Mouse (Mus musculus) spleen, adult 2 months (tissue): ENCODE measurements around the gene Cdkl4.

Experiments
- CTCF ChIP-seq: fragments of 200-500 bp; IDR thresholded peaks from 2 replicates; pipeline ENCODE4 v1.5.1; 2011; ENCODE audit warnings: mild to moderate bottlenecking, inconsistent platforms; ENCODE audit not compliant: insufficient read depth, insufficient read length, insufficient replicate concordance; ENCODE audit errors: extremely low read depth
- POLR2A ChIP-seq: fragments of 200-500 bp; IDR thresholded peaks from 2 replicates; pipeline ENCODE4 v1.6.1; 2011; ENCODE audit warnings: low read depth, low read length, inconsistent platforms

- TF ChIP-seq POLR2A (no peak), CTCF (no peak)
Observed at GRCm38 (mm10) chr17:80496185-80496584, 81.4 kb downstream of the Cdkl4 start.
